Mouse (Mus musculus): Measurements from ENCODE around the gene Rubcn. TPM values are rescaled to one million over a fixed set of nuclear protein-coding genes. Genes with fewer than 3 reads are reported as not detected.

The Rubcn gene
- polyA plus RNA-seq, 1 experiment = 28.5 TPM

DNA sequence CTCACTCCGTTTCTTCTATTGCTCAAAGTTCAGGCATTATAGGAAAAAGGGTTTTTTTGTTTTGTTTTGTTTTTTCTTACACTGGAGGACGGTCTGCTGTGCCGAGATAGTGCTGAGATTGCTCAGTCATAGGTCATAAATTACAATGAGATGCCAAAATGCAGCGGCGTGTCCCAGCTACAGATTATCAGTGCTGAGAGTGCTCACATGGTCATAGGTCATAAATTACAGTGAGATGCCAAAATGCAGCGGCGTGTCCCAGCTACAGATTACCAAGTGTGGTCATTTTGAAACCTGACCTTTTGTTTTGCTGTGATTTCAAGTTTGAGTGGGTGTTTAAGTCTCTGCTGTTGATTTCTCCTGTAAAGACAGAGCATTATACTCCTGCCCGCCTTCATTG is 29.2 kb upstream of the Rubcn start:
- no peak overlapping the region for H3K27ac ChIP-seq (ENCODE audit: insufficient read depth, low read depth, low read length)
- H3K36me3 ChIP-seq (ENCODE audit: control insufficient read depth, insufficient read depth, low read length) = peaks cover 14% of the 10 kb centered on the region
- WGBS = 31% methylated on average over 8 of the region's 8 CpGs
- no peak overlapping the region for H3K4me3 ChIP-seq (ENCODE audit: low read depth, low read length)
- no peaks in the 10 kb centered on the region for H3K27me3 ChIP-seq (ENCODE audit: control insufficient read depth, insufficient read depth, low read length)
- H3K4me1 ChIP-seq (ENCODE audit: control insufficient read depth, insufficient read depth, insufficient read length, low read length) = peaks cover 3% of the 10 kb centered on the region; the same call in 1 of the 2 replicates
- TF ChIP-seq POLR2A (IDR thresholded peaks at IDR 0.05; ENCODE audit: low read depth, low read length) (no peak), CTCF (IDR thresholded peaks at IDR 0.05; ENCODE audit: extremely low read depth, insufficient read length, insufficient replicate concordance, low read depth, low read length) (no peak)

DNA sequence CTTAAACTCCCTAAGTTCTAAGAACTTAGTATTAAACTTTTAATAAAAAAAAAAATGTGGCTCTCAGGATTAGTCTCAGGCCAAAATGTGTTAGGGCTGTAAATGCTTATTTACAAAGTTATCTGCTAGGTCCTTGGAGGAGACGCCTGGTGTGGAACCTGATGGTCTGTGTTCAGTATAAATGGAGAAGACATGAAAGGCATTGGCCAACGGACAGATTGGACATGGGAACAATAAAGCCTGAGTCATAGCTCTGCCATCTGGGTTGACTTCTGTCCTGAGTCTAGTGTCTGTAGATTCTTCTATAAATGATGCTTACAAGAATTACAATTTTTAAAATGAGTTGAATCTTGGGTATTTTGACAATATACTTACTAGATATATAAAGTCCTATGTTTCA is 28.6 kb upstream of the Rubcn start:
- 56% methylated on average over 2 of the region's 2 CpGs for WGBS
- H3K27ac ChIP-seq (ENCODE audit: insufficient read depth, low read depth, low read length) = no peak overlapping the region

GRCm38 (mm10) chr16:32902051-32902428 is 24.5 kb upstream of the Rubcn start:
- Histone ChIP-seq H3K4me1 (ENCODE audit: control insufficient read depth, insufficient read depth, insufficient read length, low read length) (peaks cover 3% of the 10 kb centered on the region; the same call in 1 of the 2 replicates), H3K36me3 (ENCODE audit: control insufficient read depth, insufficient read depth, low read length) (peaks cover 23% of the 10 kb centered on the region), H3K27ac (ENCODE audit: insufficient read depth, low read depth, low read length) (no peak overlapping the region), H3K27me3 (ENCODE audit: control insufficient read depth, insufficient read depth, low read length) (no peaks in the 10 kb centered on the region), H3K4me3 (ENCODE audit: low read depth, low read length) (no peak overlapping the region)
- TF ChIP-seq POLR2A (IDR thresholded peaks at IDR 0.05; ENCODE audit: low read depth, low read length) (no peak), CTCF (IDR thresholded peaks at IDR 0.05; ENCODE audit: extremely low read depth, insufficient read length, insufficient replicate concordance, low read depth, low read length) (no peak)
- WGBS = 59% methylated on average over 3 of the region's 3 CpGs

More for the DNA sequence above, 28.6 kb upstream of the Rubcn start:
- Histone ChIP-seq H3K4me1 (ENCODE audit: control insufficient read depth, insufficient read depth, insufficient read length, low read length) (peaks cover 3% of the 10 kb centered on the region; the same call in 1 of the 2 replicates), H3K27me3 (ENCODE audit: control insufficient read depth, insufficient read depth, low read length) (no peaks in the 10 kb centered on the region), H3K36me3 (ENCODE audit: control insufficient read depth, insufficient read depth, low read length) (peaks cover 14% of the 10 kb centered on the region), H3K4me3 (ENCODE audit: low read depth, low read length) (no peak overlapping the region)
- TF ChIP-seq CTCF (IDR thresholded peaks at IDR 0.05; ENCODE audit: extremely low read depth, insufficient read length, insufficient replicate concordance, low read depth, low read length) = no peak

GRCm38 (mm10) chr16:32901360-32902050 is 23.9 kb upstream of the Rubcn start:
- Histone ChIP-seq H3K36me3 (ENCODE audit: control insufficient read depth, insufficient read depth, low read length) (peaks cover 22% of the 10 kb centered on the region), H3K27me3 (ENCODE audit: control insufficient read depth, insufficient read depth, low read length) (no peaks in the 10 kb centered on the region), H3K4me3 (ENCODE audit: low read depth, low read length) (no peak overlapping the region), H3K27ac (ENCODE audit: insufficient read depth, low read depth, low read length) (no peak overlapping the region), H3K4me1 (ENCODE audit: control insufficient read depth, insufficient read depth, insufficient read length, low read length) (no peaks in the 10 kb centered on the region)
- WGBS = 29% methylated on average over 2 of the region's 2 CpGs
- no peak for TF ChIP-seq POLR2A (IDR thresholded peaks at IDR 0.05; ENCODE audit: low read depth, low read length)
- no peak for TF ChIP-seq CTCF (IDR thresholded peaks at IDR 0.05; ENCODE audit: extremely low read depth, insufficient read length, insufficient replicate concordance, low read depth, low read length)

DNA sequence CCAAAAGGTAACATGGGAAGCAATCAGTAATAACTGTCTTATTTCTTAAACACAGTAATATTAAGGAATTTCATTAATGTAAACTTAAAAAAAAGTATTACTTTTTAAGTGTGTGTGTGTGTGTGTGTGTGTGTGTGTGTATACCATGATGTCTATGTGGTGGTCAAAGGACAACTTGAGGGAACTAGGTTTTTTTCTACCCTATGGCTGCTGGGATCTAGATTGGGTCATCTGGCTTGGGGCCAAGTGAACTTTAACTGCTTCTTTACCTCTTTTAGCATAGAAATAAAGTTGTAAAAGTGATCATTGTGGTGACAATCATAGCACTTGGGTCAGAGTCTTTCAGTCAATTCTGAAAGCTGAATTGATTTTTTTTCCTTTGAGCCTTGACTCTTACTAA is 18.6 kb upstream of the Rubcn start:
- Histone ChIP-seq H3K36me3 (ENCODE audit: control insufficient read depth, insufficient read depth, low read length) (peaks cover 31% of the 10 kb centered on the region), H3K4me1 (ENCODE audit: control insufficient read depth, insufficient read depth, insufficient read length, low read length) (no peaks in the 10 kb centered on the region), H3K27ac (ENCODE audit: insufficient read depth, low read depth, low read length) (no peak overlapping the region), H3K27me3 (ENCODE audit: control insufficient read depth, insufficient read depth, low read length) (no peaks in the 10 kb centered on the region), H3K4me3 (ENCODE audit: low read depth, low read length) (no peak overlapping the region)
- TF ChIP-seq POLR2A (IDR thresholded peaks at IDR 0.05; ENCODE audit: low read depth, low read length) (no peak), CTCF (IDR thresholded peaks at IDR 0.05; ENCODE audit: extremely low read depth, insufficient read length, insufficient replicate concordance, low read depth, low read length) (no peak)

GRCm38 (mm10) chr16:32889881-32890280 is 12.3 kb upstream of the Rubcn start:
- H3K36me3 ChIP-seq (ENCODE audit: control insufficient read depth, insufficient read depth, low read length) = peaks cover 26% of the 10 kb centered on the region
- H3K27ac ChIP-seq (ENCODE audit: insufficient read depth, low read depth, low read length) = no peak overlapping the region
- H3K4me3 ChIP-seq (ENCODE audit: low read depth, low read length) = no peak overlapping the region
- 0 out of 2 replicates have a peak, but pooled peaks cover 2% of the 10 kb centered on the region for H3K4me1 ChIP-seq (ENCODE audit: control insufficient read depth, insufficient read depth, insufficient read length, low read length)
- H3K27me3 ChIP-seq (ENCODE audit: control insufficient read depth, insufficient read depth, low read length) = no peaks in the 10 kb centered on the region
- TF ChIP-seq POLR2A (IDR thresholded peaks at IDR 0.05; ENCODE audit: low read depth, low read length) = no peak
- TF ChIP-seq CTCF (IDR thresholded peaks at IDR 0.05; ENCODE audit: extremely low read depth, insufficient read length, insufficient replicate concordance, low read depth, low read length) = no peak
- 24% methylated on average over 2 of the region's 2 CpGs for WGBS

- H3K36me3 ChIP-seq (ENCODE audit: control insufficient read depth, insufficient read depth, low read length) = peaks cover 22% of the 10 kb centered on the region
- WGBS = 92% methylated on average over 7 of the region's 7 CpGs
- no peak overlapping the region for H3K27ac ChIP-seq (ENCODE audit: insufficient read depth, low read depth, low read length)
- no peak for TF ChIP-seq CTCF (IDR thresholded peaks at IDR 0.05; ENCODE audit: extremely low read depth, insufficient read length, insufficient replicate concordance, low read depth, low read length)
- TF ChIP-seq POLR2A (IDR thresholded peaks at IDR 0.05; ENCODE audit: low read depth, low read length) = no peak
- H3K4me3 ChIP-seq (ENCODE audit: low read depth, low read length) = no peak overlapping the region
- H3K4me1 ChIP-seq (ENCODE audit: control insufficient read depth, insufficient read depth, insufficient read length, low read length) = 0 out of 2 replicates have a peak, but pooled peaks cover 2% of the 10 kb centered on the region
- no peaks in the 10 kb centered on the region for H3K27me3 ChIP-seq (ENCODE audit: control insufficient read depth, insufficient read depth, low read length)
These were observed 10.4 kb upstream of the Rubcn start for GRCm38 (mm10) chr16:32887996-32888395.
